Mouse (Mus musculus): ENCODE measurements around the gene Pgam5. TPM values are rescaled to one million over a fixed set of nuclear protein-coding genes. Genes with fewer than 3 reads are reported as not detected.
A peak's percentile ranks its signal among the peaks of the same experiment; 100 is the strongest.

Gene Pgam5
- polyA plus RNA-seq, 1 experiment: 8.6 TPM

DNA sequence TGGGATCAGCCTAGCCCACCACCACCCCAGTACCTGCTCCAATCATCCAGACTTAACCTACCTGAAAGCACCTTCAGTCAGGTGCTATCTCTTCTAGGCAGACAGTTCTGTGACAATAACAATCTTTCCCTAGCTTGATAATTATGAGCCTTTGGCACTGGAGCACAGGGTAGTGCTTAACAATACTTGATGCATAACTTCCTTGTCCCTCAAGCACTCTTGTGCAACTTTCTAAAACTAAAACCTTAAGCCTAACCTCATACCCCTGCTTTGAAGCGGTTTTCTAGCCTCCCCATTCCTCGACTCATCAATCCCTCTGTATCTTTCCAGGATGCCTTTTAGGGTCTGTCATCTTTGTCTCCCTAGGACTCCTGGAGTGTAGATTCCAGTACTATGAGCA lies 5.1 kb upstream of the Pgam5 start:
- H3K27me3 ChIP-seq (ENCODE audit: control insufficient read depth, insufficient read depth, low read length): no peaks in the 10 kb centered on the region
- H3K27ac ChIP-seq (ENCODE audit: insufficient read depth, low read depth, low read length): no peak overlapping the region
- no peaks in the 10 kb centered on the region for H3K4me1 ChIP-seq (ENCODE audit: control insufficient read depth, insufficient read depth, insufficient read length, low read length)
- H3K36me3 ChIP-seq (ENCODE audit: control insufficient read depth, insufficient read depth, low read length): no peaks in the 10 kb centered on the region
- 70% methylated on average over 2 of the region's 2 CpGs for WGBS
- TF ChIP-seq CTCF (IDR thresholded peaks at IDR 0.05; ENCODE audit: extremely low read depth, insufficient read length, insufficient replicate concordance, low read depth, low read length) (no peak), POLR2A (IDR thresholded peaks at IDR 0.05; ENCODE audit: low read depth, low read length) (no peak)
- no peak overlapping the region for H3K4me3 ChIP-seq (ENCODE audit: low read depth, low read length)

GRCm38 (mm10) chr5:110274147-110274546 lies 4.4 kb upstream of the Pgam5 start:
- no peaks in the 10 kb centered on the region for H3K4me1 ChIP-seq (ENCODE audit: control insufficient read depth, insufficient read depth, insufficient read length, low read length)
- no peaks in the 10 kb centered on the region for H3K36me3 ChIP-seq (ENCODE audit: control insufficient read depth, insufficient read depth, low read length)
- no peak overlapping the region for H3K27ac ChIP-seq (ENCODE audit: insufficient read depth, low read depth, low read length)
- no peaks in the 10 kb centered on the region for H3K27me3 ChIP-seq (ENCODE audit: control insufficient read depth, insufficient read depth, low read length)
- TF ChIP-seq CTCF (IDR thresholded peaks at IDR 0.05; ENCODE audit: extremely low read depth, insufficient read length, insufficient replicate concordance, low read depth, low read length): no peak
- no peak for TF ChIP-seq POLR2A (IDR thresholded peaks at IDR 0.05; ENCODE audit: low read depth, low read length)
- H3K4me3 ChIP-seq (ENCODE audit: low read depth, low read length): no peak overlapping the region
- WGBS: 73% methylated on average over 4 of the region's 4 CpGs

DNA sequence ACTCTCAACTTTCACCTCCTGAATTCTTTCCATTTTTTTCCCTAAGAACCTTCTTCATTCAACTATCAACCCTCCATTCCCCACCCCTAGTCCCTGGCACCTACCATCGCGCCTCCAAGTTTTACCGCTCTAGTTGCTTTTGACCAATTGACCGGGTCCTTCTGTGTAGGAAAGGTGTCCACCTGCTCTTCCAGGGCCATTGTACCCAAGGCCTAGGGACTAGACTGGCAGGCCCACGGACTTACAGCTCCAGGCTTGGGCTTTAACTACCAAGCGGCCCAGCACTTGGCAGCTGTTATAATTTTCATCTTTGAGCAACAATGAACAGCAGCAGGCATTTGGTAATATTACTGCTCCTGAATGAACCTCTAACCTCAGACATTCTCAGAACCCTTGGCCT lies 529 bp upstream of the Pgam5 start:
- Histone ChIP-seq H3K4me3 (ENCODE audit: low read depth, low read length) (no peak overlapping the region), H3K36me3 (ENCODE audit: control insufficient read depth, insufficient read depth, low read length) (peaks cover 9% of the 10 kb centered on the region), H3K27me3 (ENCODE audit: control insufficient read depth, insufficient read depth, low read length) (no peaks in the 10 kb centered on the region), H3K4me1 (ENCODE audit: control insufficient read depth, insufficient read depth, insufficient read length, low read length) (peaks cover 4% of the 10 kb centered on the region; the same call in 1 of the 2 replicates), H3K27ac (ENCODE audit: insufficient read depth, low read depth, low read length) (no peak overlapping the region)
- TF ChIP-seq POLR2A (IDR thresholded peaks at IDR 0.05; ENCODE audit: low read depth, low read length) (no peak), CTCF (IDR thresholded peaks at IDR 0.05; ENCODE audit: extremely low read depth, insufficient read length, insufficient replicate concordance, low read depth, low read length) (no peak)
- WGBS: 96% methylated on average over 6 of the region's 6 CpGs

GRCm38 (mm10) chr5:110266941-110267340 lies 2.8 kb downstream of the Pgam5 start:
- 66% methylated on average over 4 of the region's 4 CpGs for WGBS

DNA sequence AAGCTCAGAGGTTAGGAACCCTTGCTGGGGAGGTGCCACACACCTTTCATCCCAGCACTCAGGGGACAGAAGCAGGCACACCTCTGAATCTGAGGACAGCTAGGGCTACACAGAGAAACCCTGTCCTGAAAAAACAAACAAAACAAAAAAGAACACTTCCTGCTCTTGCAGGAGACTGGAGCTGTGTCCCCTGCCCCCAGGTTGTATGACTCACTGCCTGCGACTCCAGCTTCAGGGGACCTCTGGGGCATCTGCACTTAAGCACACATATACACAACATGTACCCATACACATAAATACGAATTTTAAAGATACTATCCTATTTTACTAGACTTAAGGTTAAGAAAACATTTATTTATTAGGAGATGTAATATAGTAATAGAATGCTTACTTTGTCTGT lies 25.6 kb downstream of the Pgam5 start:
- Histone ChIP-seq H3K4me1 (ENCODE audit: control insufficient read depth, insufficient read depth, insufficient read length, low read length) (no peaks in the 10 kb centered on the region), H3K36me3 (ENCODE audit: control insufficient read depth, insufficient read depth, low read length) (peaks cover 58% of the 10 kb centered on the region), H3K4me3 (ENCODE audit: low read depth, low read length) (no peak overlapping the region), H3K27ac (ENCODE audit: insufficient read depth, low read depth, low read length) (no peak overlapping the region), H3K27me3 (ENCODE audit: control insufficient read depth, insufficient read depth, low read length) (no peaks in the 10 kb centered on the region)
- no peak for TF ChIP-seq CTCF (IDR thresholded peaks at IDR 0.05; ENCODE audit: extremely low read depth, insufficient read length, insufficient replicate concordance, low read depth, low read length)
- no peak for TF ChIP-seq POLR2A (IDR thresholded peaks at IDR 0.05; ENCODE audit: low read depth, low read length)
- WGBS: 72% methylated on average over 2 of the region's 2 CpGs

More at GRCm38 (mm10) chr5:110266941-110267340, 2.8 kb downstream of the Pgam5 start:
- no peaks in the 10 kb centered on the region for H3K27me3 ChIP-seq (ENCODE audit: control insufficient read depth, insufficient read depth, low read length)
- H3K4me1 ChIP-seq (ENCODE audit: control insufficient read depth, insufficient read depth, insufficient read length, low read length): peaks cover 4% of the 10 kb centered on the region; the same call in 1 of the 2 replicates
- peaks cover 17% of the 10 kb centered on the region for H3K36me3 ChIP-seq (ENCODE audit: control insufficient read depth, insufficient read depth, low read length)
- TF ChIP-seq POLR2A (IDR thresholded peaks at IDR 0.05; ENCODE audit: low read depth, low read length) (no peak), CTCF (IDR thresholded peaks at IDR 0.05; ENCODE audit: extremely low read depth, insufficient read length, insufficient replicate concordance, low read depth, low read length) (no peak)
- H3K4me3 ChIP-seq (ENCODE audit: low read depth, low read length): no peak overlapping the region
- H3K27ac ChIP-seq (ENCODE audit: insufficient read depth, low read depth, low read length): no peak overlapping the region

DNA sequence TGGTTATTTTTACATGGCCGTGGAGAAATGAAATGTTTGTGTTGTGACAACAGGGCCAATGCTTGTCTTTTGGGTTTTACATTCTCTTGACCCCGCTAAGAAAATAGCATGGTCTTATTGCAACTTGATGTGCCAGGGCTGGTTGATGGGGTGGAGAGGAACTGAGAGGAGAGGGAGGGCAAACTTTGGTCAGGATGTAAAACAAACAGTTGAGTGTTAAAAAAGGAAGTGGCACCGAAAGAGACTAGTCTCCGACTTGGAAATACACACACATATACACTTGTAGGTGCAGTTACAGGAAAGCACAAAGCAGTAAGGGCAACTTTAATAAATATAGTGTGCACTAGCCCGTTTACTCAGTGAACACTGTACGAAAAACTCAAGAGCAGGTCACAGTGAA lies 37.4 kb downstream of the Pgam5 start:
- 64% methylated on average over 6 of the region's 6 CpGs for WGBS
- Histone ChIP-seq H3K27ac (ENCODE audit: insufficient read depth, low read depth, low read length) (no peak overlapping the region), H3K27me3 (ENCODE audit: control insufficient read depth, insufficient read depth, low read length) (no peaks in the 10 kb centered on the region), H3K4me1 (ENCODE audit: control insufficient read depth, insufficient read depth, insufficient read length, low read length) (no peaks in the 10 kb centered on the region), H3K36me3 (ENCODE audit: control insufficient read depth, insufficient read depth, low read length) (peaks cover 16% of the 10 kb centered on the region), H3K4me3 (ENCODE audit: low read depth, low read length) (no peak overlapping the region)
- TF ChIP-seq POLR2A (IDR thresholded peaks at IDR 0.05; ENCODE audit: low read depth, low read length): no peak
- no peak for TF ChIP-seq CTCF (IDR thresholded peaks at IDR 0.05; ENCODE audit: extremely low read depth, insufficient read length, insufficient replicate concordance, low read depth, low read length)

DNA sequence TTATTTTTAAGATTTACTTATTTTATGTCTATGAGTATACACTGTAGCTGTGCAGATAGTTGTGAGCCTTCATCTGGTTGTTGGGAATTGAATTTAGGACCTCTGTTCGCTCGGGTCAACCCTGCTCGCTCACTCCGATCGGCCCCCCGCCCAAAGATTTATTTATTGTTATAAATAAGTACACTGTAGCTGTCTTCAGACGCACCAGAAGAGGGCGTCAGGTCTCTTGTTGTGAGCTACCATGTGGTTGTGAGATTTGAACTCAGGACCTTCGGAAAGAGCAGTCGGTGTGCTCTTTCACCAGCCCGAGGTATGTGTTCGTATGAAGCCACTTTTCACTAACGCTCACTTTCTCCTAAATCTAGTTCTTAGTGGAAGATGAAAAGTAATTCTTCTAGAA lies 38.1 kb downstream of the Pgam5 start:
- Histone ChIP-seq H3K27ac (ENCODE audit: insufficient read depth, low read depth, low read length) (no peak overlapping the region), H3K4me1 (ENCODE audit: control insufficient read depth, insufficient read depth, insufficient read length, low read length) (no peaks in the 10 kb centered on the region), H3K4me3 (ENCODE audit: low read depth, low read length) (peak overlapping the region; percentile 99), H3K27me3 (ENCODE audit: control insufficient read depth, insufficient read depth, low read length) (no peaks in the 10 kb centered on the region), H3K36me3 (ENCODE audit: control insufficient read depth, insufficient read depth, low read length) (peaks cover 15% of the 10 kb centered on the region)
- WGBS: 36% methylated on average over 13 of the region's 13 CpGs
- TF ChIP-seq CTCF (IDR thresholded peaks at IDR 0.05; ENCODE audit: extremely low read depth, insufficient read length, insufficient replicate concordance, low read depth, low read length): no peak
- no peak for TF ChIP-seq POLR2A (IDR thresholded peaks at IDR 0.05; ENCODE audit: low read depth, low read length)

All from small intestine, adult 2 months (tissue).